Mouse (Mus musculus): Measurements from ENCODE around the gene Rps18. TPM values are rescaled to one million over a fixed set of nuclear protein-coding genes. Genes with fewer than 3 reads are reported as not detected.

Gene Rps18
- polyA plus RNA-seq, 1 experiment from 2014 or later: 847 TPM

GRCm38 (mm10) chr17:33928251-33928947 is 27.4 kb downstream of the Rps18 start:
- H3K36me3 ChIP-seq: peaks cover 19% of the 10 kb centered on the region
- no peak for ATAC-seq (replicated peaks; ENCODE audit: insufficient number of reproducible peaks, insufficient read depth, low FRiP score, low read depth)
- peaks cover 26% of the 10 kb centered on the region for H3K4me1 ChIP-seq (replicated peaks)
- 51% methylated on average over 21 of the region's 21 CpGs for WGBS
- peak overlapping the region; percentile 87 for H3K9ac ChIP-seq
- H3K27ac ChIP-seq: peak overlapping the region; percentile 99; the same call in 1 of the 2 replicates
- peak overlapping the region; percentile 77 for H3K4me3 ChIP-seq
- H3K9me3 ChIP-seq (replicated peaks): no peaks in the 10 kb centered on the region
- H3K27me3 ChIP-seq: no peaks in the 10 kb centered on the region
- H3K4me2 ChIP-seq: peak overlapping the region; percentile 87

- H3K36me3 ChIP-seq: peaks cover 5% of the 10 kb centered on the region; the same call in 1 of the 2 replicates
- no peak overlapping the region for H3K9ac ChIP-seq
- WGBS: 74% methylated on average over 17 of the region's 17 CpGs
- H3K4me1 ChIP-seq (replicated peaks): peaks cover 26% of the 10 kb centered on the region
- no peak overlapping the region for H3K4me3 ChIP-seq
- H3K27me3 ChIP-seq: no peaks in the 10 kb centered on the region
- H3K27ac ChIP-seq: no peak overlapping the region
- H3K9me3 ChIP-seq (replicated peaks): no peaks in the 10 kb centered on the region
- ATAC-seq (replicated peaks; ENCODE audit: insufficient number of reproducible peaks, insufficient read depth, low FRiP score, low read depth): no peak
- H3K4me2 ChIP-seq: no peak overlapping the region
Observed at GRCm38 (mm10) chr17:33926207-33926932, 29.4 kb downstream of the Rps18 start.

- no peak overlapping the region for H3K9ac ChIP-seq
- no peak overlapping the region for H3K4me3 ChIP-seq
- H3K4me1 ChIP-seq (replicated peaks): peaks cover 22% of the 10 kb centered on the region
- H3K36me3 ChIP-seq: peaks cover 5% of the 10 kb centered on the region; the same call in 1 of the 2 replicates
- no peak overlapping the region for H3K27ac ChIP-seq
- no peak overlapping the region for H3K4me2 ChIP-seq
- H3K27me3 ChIP-seq: no peaks in the 10 kb centered on the region
- H3K9me3 ChIP-seq (replicated peaks): no peaks in the 10 kb centered on the region
- no peak for ATAC-seq (replicated peaks; ENCODE audit: insufficient number of reproducible peaks, insufficient read depth, low FRiP score, low read depth)
- 82% methylated on average over 21 of the region's 21 CpGs for WGBS
Observed at GRCm38 (mm10) chr17:33925406-33926116, 30.2 kb downstream of the Rps18 start.

- Histone ChIP-seq H3K36me3 (peaks cover 5% of the 10 kb centered on the region; the same call in 1 of the 2 replicates), H3K9ac (no peak overlapping the region), H3K27ac (no peak overlapping the region), H3K4me1 (replicated peaks) (peaks cover 25% of the 10 kb centered on the region), H3K27me3 (no peaks in the 10 kb centered on the region), H3K4me3 (no peak overlapping the region), H3K4me2 (no peak overlapping the region), H3K9me3 (replicated peaks) (no peaks in the 10 kb centered on the region)
- no peak for ATAC-seq (replicated peaks; ENCODE audit: insufficient number of reproducible peaks, insufficient read depth, low FRiP score, low read depth)
- WGBS: 77% methylated on average over 10 of the region's 10 CpGs
Observed at GRCm38 (mm10) chr17:33924577-33925283, 31.1 kb downstream of the Rps18 start.

GRCm38 (mm10) chr17:33921361-33921760 is 34.4 kb downstream of the Rps18 start:
- no peak for ATAC-seq (replicated peaks; ENCODE audit: insufficient number of reproducible peaks, insufficient read depth, low FRiP score, low read depth)
- Histone ChIP-seq H3K27me3 (no peaks in the 10 kb centered on the region), H3K4me1 (replicated peaks) (peaks cover 32% of the 10 kb centered on the region), H3K4me3 (peak overlapping the region; percentile 72; the same call in 1 of the 2 replicates), H3K9me3 (replicated peaks) (no peaks in the 10 kb centered on the region), H3K4me2 (peak overlapping the region; percentile 98), H3K36me3 (peaks cover 3% of the 10 kb centered on the region; the same call in 1 of the 2 replicates), H3K27ac (no peak overlapping the region), H3K9ac (no peak overlapping the region)
- 80% methylated on average over 7 of the region's 7 CpGs for WGBS

GRCm38 (mm10) chr17:33920282-33921097 is 35.3 kb downstream of the Rps18 start:
- Histone ChIP-seq H3K36me3 (no peaks in the 10 kb centered on the region), H3K4me1 (replicated peaks) (peaks cover 33% of the 10 kb centered on the region), H3K9me3 (replicated peaks) (no peaks in the 10 kb centered on the region), H3K4me3 (peak overlapping the region; percentile 72), H3K27me3 (no peaks in the 10 kb centered on the region), H3K4me2 (peak overlapping the region; percentile 98), H3K27ac (peak overlapping the region; percentile 86), H3K9ac (peak overlapping the region; percentile 82)
- under 1% methylated on average over 36 of the region's 36 CpGs for WGBS
- ATAC-seq (replicated peaks; ENCODE audit: insufficient number of reproducible peaks, insufficient read depth, low FRiP score, low read depth): no peak; the same call in 1 of the 2 replicates

- Histone ChIP-seq H3K4me1 (replicated peaks) (peaks cover 40% of the 10 kb centered on the region), H3K27ac (peak overlapping the region; percentile 86), H3K27me3 (no peaks in the 10 kb centered on the region), H3K36me3 (peaks cover 5% of the 10 kb centered on the region; the same call in 1 of the 2 replicates), H3K9me3 (replicated peaks) (no peaks in the 10 kb centered on the region), H3K4me2 (peak overlapping the region; percentile 98), H3K4me3 (peak overlapping the region; percentile 72), H3K9ac (peak overlapping the region; percentile 82)
- peak; percentile 37 for ATAC-seq (replicated peaks; ENCODE audit: insufficient number of reproducible peaks, insufficient read depth, low FRiP score, low read depth)
- under 1% methylated on average over 52 of the region's 52 CpGs for WGBS
Observed at GRCm38 (mm10) chr17:33919351-33920281, 36.2 kb downstream of the Rps18 start.

GRCm38 (mm10) chr17:33918293-33919203 is 37.3 kb downstream of the Rps18 start:
- Histone ChIP-seq H3K4me3 (peak overlapping the region; percentile 72), H3K36me3 (peaks cover 15% of the 10 kb centered on the region), H3K9me3 (replicated peaks) (no peaks in the 10 kb centered on the region), H3K9ac (peak overlapping the region; percentile 82), H3K27me3 (no peaks in the 10 kb centered on the region), H3K4me2 (peak overlapping the region; percentile 98), H3K4me1 (replicated peaks) (peaks cover 45% of the 10 kb centered on the region), H3K27ac (peak overlapping the region; percentile 86)
- 52% methylated on average over 37 of the region's 37 CpGs for WGBS
- no peak for ATAC-seq (replicated peaks; ENCODE audit: insufficient number of reproducible peaks, insufficient read depth, low FRiP score, low read depth)
